Mouse (Mus musculus): ENCODE measurements at regions not wholly inside any gene's neighbourhood (a gene's known extent, or its start where the extent isn't known, plus 50 kb on each side); places are given as distances from the start of the nearest gene placed in this dataset.

DNA sequence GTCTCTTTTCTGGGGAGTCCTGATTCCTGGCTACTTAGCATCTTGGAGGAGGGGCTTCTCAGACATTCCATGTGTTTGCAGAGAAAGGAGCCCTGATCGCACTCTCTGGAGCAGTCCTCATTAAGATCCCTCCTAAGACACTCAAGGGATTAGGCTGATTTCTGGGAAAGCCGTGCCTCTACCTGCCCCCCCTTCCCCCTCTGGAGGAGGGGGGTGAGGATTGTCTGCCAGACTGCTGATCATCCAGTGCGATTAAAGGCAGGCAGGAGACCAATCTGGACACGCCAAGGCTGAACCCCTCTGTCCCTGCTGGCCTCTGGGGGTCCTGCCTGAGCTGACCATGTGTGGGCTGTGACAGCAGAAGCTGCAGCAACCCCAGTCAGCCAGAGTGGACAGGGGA is 65.4 kb downstream of the Vegfa start:
- 35% methylated on average over 4 of the region's 4 CpGs for WGBS

GRCm38 (mm10) chr17:45964031-45964430 is 68.1 kb downstream of the Vegfa start:
- Histone ChIP-seq H3K4me2 (no peak overlapping the region), H3K9me3 (replicated peaks) (no peaks in the 10 kb centered on the region), H3K27me3 (0 out of 2 replicates have a peak, but pooled peaks cover 2% of the 10 kb centered on the region), H3K4me3 (replicated peaks) (no peak overlapping the region), H3K4me1 (peaks cover 56% of the 10 kb centered on the region), H3K36me3 (no peaks in the 10 kb centered on the region), H3K9ac (no peak overlapping the region), H3K27ac (peak overlapping the region; percentile 62)
- peak; percentile 69 for ATAC-seq (replicated peaks; ENCODE audit: low FRiP score)

More for the DNA sequence above, 65.4 kb downstream of the Vegfa start:
- Histone ChIP-seq H3K4me1 (peaks cover 72% of the 10 kb centered on the region), H3K4me3 (replicated peaks) (no peak overlapping the region), H3K36me3 (no peaks in the 10 kb centered on the region), H3K27me3 (0 out of 2 replicates have a peak, but pooled peaks cover 2% of the 10 kb centered on the region), H3K4me2 (no peak overlapping the region), H3K9me3 (replicated peaks) (no peaks in the 10 kb centered on the region), H3K9ac (no peak overlapping the region; the same call in 1 of the 2 replicates), H3K27ac (no peak overlapping the region)
- no peak for ATAC-seq (replicated peaks; ENCODE audit: low FRiP score)

DNA sequence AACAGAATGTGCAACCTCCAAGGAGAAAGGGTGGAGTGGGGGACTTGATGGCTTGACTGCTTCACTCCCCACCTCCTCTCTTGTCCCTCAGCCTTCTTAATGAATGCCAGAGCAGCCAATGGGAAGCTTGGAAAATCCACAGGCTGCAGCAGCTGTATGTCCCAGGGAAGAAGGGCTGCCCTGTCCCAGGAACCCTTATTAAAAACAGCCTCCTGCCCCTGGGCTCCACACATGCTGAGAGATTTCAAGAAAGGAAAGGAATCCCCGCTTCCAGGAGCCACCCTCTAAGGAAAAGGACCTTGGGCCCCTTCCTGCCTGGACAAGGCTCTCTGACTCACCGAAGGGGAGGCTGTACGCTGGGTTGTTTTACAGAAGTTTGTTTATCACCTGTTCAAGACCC is 68.8 kb downstream of the Vegfa start:
- Histone ChIP-seq H3K27ac (peak overlapping the region; percentile 62; the same call in 1 of the 2 replicates), H3K9me3 (replicated peaks) (no peaks in the 10 kb centered on the region), H3K4me3 (replicated peaks) (no peak overlapping the region), H3K4me1 (peaks cover 56% of the 10 kb centered on the region), H3K27me3 (0 out of 2 replicates have a peak, but pooled peaks cover 2% of the 10 kb centered on the region), H3K4me2 (no peak overlapping the region), H3K9ac (no peak overlapping the region), H3K36me3 (no peaks in the 10 kb centered on the region)
- 68% methylated on average over 3 of the region's 3 CpGs for WGBS
- no peak for ATAC-seq (replicated peaks; ENCODE audit: low FRiP score)

- Histone ChIP-seq H3K9ac (no peak overlapping the region), H3K9me3 (replicated peaks) (no peaks in the 10 kb centered on the region), H3K4me1 (peaks cover 40% of the 10 kb centered on the region), H3K4me2 (no peak overlapping the region), H3K4me3 (replicated peaks) (no peak overlapping the region), H3K36me3 (no peaks in the 10 kb centered on the region), H3K27ac (peak overlapping the region; percentile 43; the same call in 1 of the 2 replicates), H3K27me3 (0 out of 2 replicates have a peak, but pooled peaks cover 2% of the 10 kb centered on the region)
- ATAC-seq (replicated peaks; ENCODE audit: low FRiP score), result no peak
- 78% methylated on average over 16 of the region's 16 CpGs for WGBS
Observed at GRCm38 (mm10) chr17:45961626-45962319, 70.4 kb downstream of the Vegfa start.

- ATAC-seq (replicated peaks; ENCODE audit: low FRiP score), result 0 out of 2 replicates have a peak, but pooled peaks have one; percentile 13
- Histone ChIP-seq H3K4me3 (replicated peaks) (no peak overlapping the region), H3K27me3 (0 out of 2 replicates have a peak, but pooled peaks cover 2% of the 10 kb centered on the region), H3K36me3 (no peaks in the 10 kb centered on the region), H3K9ac (no peak overlapping the region), H3K4me1 (peaks cover 8% of the 10 kb centered on the region), H3K27ac (no peak overlapping the region), H3K4me2 (no peak overlapping the region), H3K9me3 (replicated peaks) (no peaks in the 10 kb centered on the region)
- 79% methylated on average over 7 of the region's 7 CpGs for WGBS
Observed at GRCm38 (mm10) chr17:45958094-45958881, 73.9 kb downstream of the Vegfa start.

GRCm38 (mm10) chr17:45955481-45955880 is 76.7 kb downstream of the Vegfa start:
- H3K4me1 ChIP-seq, result peaks cover 11% of the 10 kb centered on the region
- H3K4me2 ChIP-seq, result no peak overlapping the region
- no peak overlapping the region for H3K9ac ChIP-seq
- no peaks in the 10 kb centered on the region for H3K27me3 ChIP-seq
- WGBS, result 64% methylated on average over 10 of the region's 10 CpGs
- ATAC-seq (replicated peaks; ENCODE audit: low FRiP score), result no peak
- H3K36me3 ChIP-seq, result no peaks in the 10 kb centered on the region
- no peak overlapping the region for H3K4me3 ChIP-seq (replicated peaks)
- no peak overlapping the region for H3K27ac ChIP-seq
- H3K9me3 ChIP-seq (replicated peaks), result no peaks in the 10 kb centered on the region

GRCm38 (mm10) chr17:45954824-45955223 is 77.3 kb downstream of the Vegfa start:
- no peaks in the 10 kb centered on the region for H3K36me3 ChIP-seq
- 84% methylated on average over 7 of the region's 7 CpGs for WGBS

DNA sequence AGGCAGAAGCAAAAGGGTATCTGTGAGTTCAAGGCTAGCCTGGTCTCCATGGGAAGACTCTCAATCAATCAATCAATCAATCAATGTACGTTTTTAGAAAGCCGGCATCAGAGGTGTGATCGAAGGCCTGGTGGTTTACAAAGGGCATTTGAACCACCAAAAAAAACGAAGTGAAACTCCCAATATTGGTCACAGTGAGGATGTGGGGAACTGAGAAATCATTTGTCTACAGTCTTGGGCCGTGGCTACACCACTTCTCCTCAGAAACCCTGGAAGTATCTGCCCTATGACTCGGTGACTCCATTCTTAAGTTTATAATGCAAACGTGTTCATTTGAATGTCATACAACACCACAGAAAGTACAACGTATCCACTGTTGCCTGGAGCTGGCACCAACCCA is 78.6 kb downstream of the Vegfa start:
- no peak overlapping the region for H3K27ac ChIP-seq
- ATAC-seq (replicated peaks; ENCODE audit: low FRiP score), result no peak
- no peaks in the 10 kb centered on the region for H3K27me3 ChIP-seq
- H3K4me3 ChIP-seq (replicated peaks), result no peak overlapping the region
- H3K36me3 ChIP-seq, result no peaks in the 10 kb centered on the region
- WGBS, result 85% methylated on average over 8 of the region's 8 CpGs
- H3K4me1 ChIP-seq, result peaks cover 11% of the 10 kb centered on the region
- H3K4me2 ChIP-seq, result no peak overlapping the region
- H3K9me3 ChIP-seq (replicated peaks), result no peaks in the 10 kb centered on the region
- no peak overlapping the region for H3K9ac ChIP-seq

More at GRCm38 (mm10) chr17:45954824-45955223, 77.3 kb downstream of the Vegfa start:
- H3K4me3 ChIP-seq (replicated peaks), result no peak overlapping the region
- H3K27ac ChIP-seq, result no peak overlapping the region
- no peak overlapping the region for H3K9ac ChIP-seq
- H3K27me3 ChIP-seq, result no peaks in the 10 kb centered on the region
- H3K4me2 ChIP-seq, result no peak overlapping the region
- no peak for ATAC-seq (replicated peaks; ENCODE audit: low FRiP score)
- no peaks in the 10 kb centered on the region for H3K9me3 ChIP-seq (replicated peaks)
- peaks cover 12% of the 10 kb centered on the region for H3K4me1 ChIP-seq

DNA sequence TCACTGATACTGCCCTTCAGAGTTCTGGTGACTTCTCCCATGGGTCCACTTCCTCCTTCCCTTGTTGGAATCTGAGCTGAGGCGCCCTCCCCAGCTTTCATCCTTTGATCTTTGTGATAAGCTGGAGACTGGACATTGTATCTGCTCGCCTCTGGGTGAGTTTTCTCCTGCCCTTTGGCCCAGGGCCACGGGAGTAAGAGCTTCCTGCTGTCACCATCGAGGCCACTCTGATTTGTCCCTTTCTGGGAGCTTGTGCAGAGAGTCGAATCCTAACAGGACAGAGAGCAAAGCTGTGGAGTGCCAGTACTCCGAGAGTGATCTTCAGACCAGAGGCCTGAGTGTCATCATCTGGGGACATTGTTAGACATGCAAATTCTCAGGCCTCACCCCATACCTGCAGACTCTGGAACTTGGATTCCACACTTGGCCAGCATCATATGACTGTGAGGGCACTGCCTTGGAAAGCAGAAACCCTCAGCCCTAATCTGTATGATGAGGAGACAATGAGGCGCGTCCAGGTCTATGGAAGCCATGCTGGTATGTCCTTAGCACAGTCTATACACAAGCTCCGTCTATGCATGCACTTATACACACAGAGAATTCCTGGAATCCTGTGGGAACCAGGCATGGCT is 81.5 kb downstream of the Vegfa start:
- WGBS, result 42% methylated on average over 9 of the region's 9 CpGs
- 0 out of 2 replicates have a peak, but pooled peaks have one; percentile 12 for ATAC-seq (replicated peaks; ENCODE audit: low FRiP score)

DNA sequence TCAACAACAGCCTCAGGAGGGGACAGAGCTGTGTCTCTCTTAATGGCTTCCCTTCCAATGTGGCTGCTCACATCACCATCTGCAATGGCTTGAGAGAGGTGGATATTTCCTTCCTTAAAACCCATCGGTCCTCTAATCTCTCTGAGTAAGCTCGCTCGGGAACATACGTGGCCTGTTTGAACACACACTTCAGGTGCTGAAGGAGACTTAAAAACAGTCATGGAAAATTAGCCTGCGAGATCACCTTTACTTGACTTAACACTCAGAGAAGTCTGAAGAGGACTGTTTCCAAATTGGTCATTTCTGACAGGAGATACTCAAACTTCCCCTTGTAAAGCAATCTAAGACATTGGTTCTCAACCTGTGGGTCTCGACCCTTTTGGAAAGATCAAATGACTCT is 83.0 kb downstream of the Vegfa start:
- Histone ChIP-seq H3K4me3 (replicated peaks) (no peak overlapping the region), H3K36me3 (no peaks in the 10 kb centered on the region), H3K27me3 (no peaks in the 10 kb centered on the region), H3K9me3 (replicated peaks) (no peaks in the 10 kb centered on the region), H3K4me1 (peaks cover 25% of the 10 kb centered on the region), H3K9ac (no peak overlapping the region), H3K4me2 (no peak overlapping the region), H3K27ac (no peak overlapping the region)
- no peak for ATAC-seq (replicated peaks; ENCODE audit: low FRiP score)
- WGBS, result 79% methylated on average over 6 of the region's 6 CpGs

More for the DNA sequence above, 81.5 kb downstream of the Vegfa start:
- Histone ChIP-seq H3K9me3 (replicated peaks) (no peaks in the 10 kb centered on the region), H3K4me1 (peaks cover 14% of the 10 kb centered on the region), H3K4me2 (no peak overlapping the region), H3K27me3 (no peaks in the 10 kb centered on the region), H3K4me3 (replicated peaks) (no peak overlapping the region), H3K36me3 (no peaks in the 10 kb centered on the region), H3K9ac (no peak overlapping the region), H3K27ac (no peak overlapping the region)

- no peak for ATAC-seq (replicated peaks; ENCODE audit: low FRiP score)
- 51% methylated on average over 5 of the region's 5 CpGs for WGBS
- no peak overlapping the region for H3K4me2 ChIP-seq
Observed at GRCm38 (mm10) chr17:45948314-45948935, 83.7 kb downstream of the Vegfa start.

More at GRCm38 (mm10) chr17:45948314-45948935, 83.7 kb downstream of the Vegfa start:
- no peaks in the 10 kb centered on the region for H3K36me3 ChIP-seq
- H3K9ac ChIP-seq, result no peak overlapping the region
- no peak overlapping the region for H3K27ac ChIP-seq
- no peaks in the 10 kb centered on the region for H3K27me3 ChIP-seq
- H3K9me3 ChIP-seq (replicated peaks), result no peaks in the 10 kb centered on the region
- peaks cover 27% of the 10 kb centered on the region for H3K4me1 ChIP-seq
- H3K4me3 ChIP-seq (replicated peaks), result no peak overlapping the region

Measured in kidney, embryonic 15.5 days (tissue).